Mouse (Mus musculus): ENCODE results near the gene Tbrg1. TPM values are rescaled to one million over a fixed set of nuclear protein-coding genes. Genes with fewer than 3 reads are reported as not detected.

Gene Tbrg1
- polyA plus RNA-seq, 1 experiment = 54.2 TPM

- H3K27ac ChIP-seq (ENCODE audit: control insufficient read depth, insufficient read depth, low read length) = no peak overlapping the region
- TF ChIP-seq POLR2A (IDR thresholded peaks at IDR 0.05; ENCODE audit: control insufficient read depth, extremely low read depth, insufficient read depth, low read length, poor library complexity) (no peak), CTCF (IDR thresholded peaks at IDR 0.05; ENCODE audit: borderline replicate concordance, control insufficient read depth, extremely low read depth, insufficient read depth, low read length, poor library complexity) (no peak)
- H3K4me1 ChIP-seq (replicated peaks; ENCODE audit: control insufficient read depth, insufficient read depth, low read length) = no peaks in the 10 kb centered on the region
- 91% methylated on average over 3 of the region's 3 CpGs for WGBS
- no peak for DNase-seq
- no peaks in the 10 kb centered on the region; the same call in 1 of the 2 replicates for H3K27me3 ChIP-seq (ENCODE audit: control insufficient read depth, insufficient read depth, low read length)
- no peaks in the 10 kb centered on the region for H3K36me3 ChIP-seq (ENCODE audit: control insufficient read depth, insufficient read depth, low read length)
- H3K4me3 ChIP-seq (ENCODE audit: control insufficient read depth, insufficient read depth, low read length) = no peak overlapping the region
Observed at GRCm38 (mm10) chr9:37670261-37670660, 13.1 kb upstream of the Tbrg1 start.

GRCm38 (mm10) chr9:37669678-37670077 is 12.6 kb upstream of the Tbrg1 start:
- 87% methylated on average over 4 of the region's 4 CpGs for WGBS
- no peak overlapping the region for H3K4me3 ChIP-seq (ENCODE audit: control insufficient read depth, insufficient read depth, low read length)
- H3K27me3 ChIP-seq (ENCODE audit: control insufficient read depth, insufficient read depth, low read length) = no peaks in the 10 kb centered on the region; the same call in 1 of the 2 replicates
- no peak for DNase-seq
- no peaks in the 10 kb centered on the region for H3K4me1 ChIP-seq (replicated peaks; ENCODE audit: control insufficient read depth, insufficient read depth, low read length)
- no peak overlapping the region for H3K27ac ChIP-seq (ENCODE audit: control insufficient read depth, insufficient read depth, low read length)
- no peak for TF ChIP-seq CTCF (IDR thresholded peaks at IDR 0.05; ENCODE audit: borderline replicate concordance, control insufficient read depth, extremely low read depth, insufficient read depth, low read length, poor library complexity)
- no peak for TF ChIP-seq POLR2A (IDR thresholded peaks at IDR 0.05; ENCODE audit: control insufficient read depth, extremely low read depth, insufficient read depth, low read length, poor library complexity)
- no peaks in the 10 kb centered on the region for H3K36me3 ChIP-seq (ENCODE audit: control insufficient read depth, insufficient read depth, low read length)

GRCm38 (mm10) chr9:37669115-37669514 is 12.0 kb upstream of the Tbrg1 start, which contains the start of gene Panx3:
Panx3 (minus strand) TSS chr9:37669235.
- DNase-seq = no peak

GRCm38 (mm10) chr9:37666045-37666444 is 8.9 kb upstream of the Tbrg1 start:
- no peaks in the 10 kb centered on the region for H3K4me1 ChIP-seq (replicated peaks; ENCODE audit: control insufficient read depth, insufficient read depth, low read length)
- no peak for DNase-seq
- H3K27ac ChIP-seq (ENCODE audit: control insufficient read depth, insufficient read depth, low read length) = no peak overlapping the region
- TF ChIP-seq POLR2A (IDR thresholded peaks at IDR 0.05; ENCODE audit: control insufficient read depth, extremely low read depth, insufficient read depth, low read length, poor library complexity) (no peak), CTCF (IDR thresholded peaks at IDR 0.05; ENCODE audit: borderline replicate concordance, control insufficient read depth, extremely low read depth, insufficient read depth, low read length, poor library complexity) (no peak)
- no peaks in the 10 kb centered on the region for H3K27me3 ChIP-seq (ENCODE audit: control insufficient read depth, insufficient read depth, low read length)
- WGBS = 88% methylated on average over 7 of the region's 7 CpGs
- H3K36me3 ChIP-seq (ENCODE audit: control insufficient read depth, insufficient read depth, low read length) = no peaks in the 10 kb centered on the region
- H3K4me3 ChIP-seq (ENCODE audit: control insufficient read depth, insufficient read depth, low read length) = no peak overlapping the region

More at GRCm38 (mm10) chr9:37669115-37669514, 12.0 kb upstream of the Tbrg1 start, which contains the start of gene Panx3:
- WGBS = 62% methylated on average over 6 of the region's 6 CpGs
- Histone ChIP-seq H3K4me1 (replicated peaks; ENCODE audit: control insufficient read depth, insufficient read depth, low read length) (no peaks in the 10 kb centered on the region), H3K36me3 (ENCODE audit: control insufficient read depth, insufficient read depth, low read length) (no peaks in the 10 kb centered on the region), H3K4me3 (ENCODE audit: control insufficient read depth, insufficient read depth, low read length) (no peak within 1 kb of the TSS), H3K27me3 (ENCODE audit: control insufficient read depth, insufficient read depth, low read length) (no peaks in the 10 kb centered on the region; the same call in 1 of the 2 replicates), H3K27ac (ENCODE audit: control insufficient read depth, insufficient read depth, low read length) (no peak within 1 kb of the TSS)
- TF ChIP-seq CTCF (IDR thresholded peaks at IDR 0.05; ENCODE audit: borderline replicate concordance, control insufficient read depth, extremely low read depth, insufficient read depth, low read length, poor library complexity) (no peak), POLR2A (IDR thresholded peaks at IDR 0.05; ENCODE audit: control insufficient read depth, extremely low read depth, insufficient read depth, low read length, poor library complexity) (no peak)

- Histone ChIP-seq H3K27me3 (ENCODE audit: control insufficient read depth, insufficient read depth, low read length) (no peaks in the 10 kb centered on the region), H3K4me1 (replicated peaks; ENCODE audit: control insufficient read depth, insufficient read depth, low read length) (no peaks in the 10 kb centered on the region), H3K36me3 (ENCODE audit: control insufficient read depth, insufficient read depth, low read length) (no peaks in the 10 kb centered on the region), H3K27ac (ENCODE audit: control insufficient read depth, insufficient read depth, low read length) (no peak overlapping the region), H3K4me3 (ENCODE audit: control insufficient read depth, insufficient read depth, low read length) (no peak overlapping the region)
- TF ChIP-seq CTCF (IDR thresholded peaks at IDR 0.05; ENCODE audit: borderline replicate concordance, control insufficient read depth, extremely low read depth, insufficient read depth, low read length, poor library complexity) (no peak), POLR2A (IDR thresholded peaks at IDR 0.05; ENCODE audit: control insufficient read depth, extremely low read depth, insufficient read depth, low read length, poor library complexity) (no peak)
- WGBS = 76% methylated on average over 2 of the region's 2 CpGs
- DNase-seq = no peak
Observed at GRCm38 (mm10) chr9:37664604-37665003, 7.5 kb upstream of the Tbrg1 start.

GRCm38 (mm10) chr9:37663210-37663609 is 6.1 kb upstream of the Tbrg1 start:
- Histone ChIP-seq H3K27ac (ENCODE audit: control insufficient read depth, insufficient read depth, low read length) (no peak overlapping the region), H3K4me1 (replicated peaks; ENCODE audit: control insufficient read depth, insufficient read depth, low read length) (no peaks in the 10 kb centered on the region), H3K4me3 (ENCODE audit: control insufficient read depth, insufficient read depth, low read length) (no peak overlapping the region), H3K36me3 (ENCODE audit: control insufficient read depth, insufficient read depth, low read length) (no peaks in the 10 kb centered on the region), H3K27me3 (ENCODE audit: control insufficient read depth, insufficient read depth, low read length) (no peaks in the 10 kb centered on the region)
- DNase-seq = no peak
- TF ChIP-seq POLR2A (IDR thresholded peaks at IDR 0.05; ENCODE audit: control insufficient read depth, extremely low read depth, insufficient read depth, low read length, poor library complexity) (no peak), CTCF (IDR thresholded peaks at IDR 0.05; ENCODE audit: borderline replicate concordance, control insufficient read depth, extremely low read depth, insufficient read depth, low read length, poor library complexity) (no peak)
- WGBS = 54% methylated on average over 1 of the region's 1 CpGs

GRCm38 (mm10) chr9:37659413-37659812 is 2.3 kb upstream of the Tbrg1 start:
- no peaks in the 10 kb centered on the region for H3K4me1 ChIP-seq (replicated peaks; ENCODE audit: control insufficient read depth, insufficient read depth, low read length)
- TF ChIP-seq CTCF (IDR thresholded peaks at IDR 0.05; ENCODE audit: borderline replicate concordance, control insufficient read depth, extremely low read depth, insufficient read depth, low read length, poor library complexity) = no peak
- no peak for TF ChIP-seq POLR2A (IDR thresholded peaks at IDR 0.05; ENCODE audit: control insufficient read depth, extremely low read depth, insufficient read depth, low read length, poor library complexity)
- WGBS = 89% methylated on average over 6 of the region's 6 CpGs
- no peak for DNase-seq
- H3K36me3 ChIP-seq (ENCODE audit: control insufficient read depth, insufficient read depth, low read length) = peaks cover 1% of the 10 kb centered on the region; the same call in 1 of the 2 replicates
- H3K27ac ChIP-seq (ENCODE audit: control insufficient read depth, insufficient read depth, low read length) = no peak overlapping the region
- no peak overlapping the region for H3K4me3 ChIP-seq (ENCODE audit: control insufficient read depth, insufficient read depth, low read length)
- H3K27me3 ChIP-seq (ENCODE audit: control insufficient read depth, insufficient read depth, low read length) = no peaks in the 10 kb centered on the region
